Mouse (Mus musculus) spleen, postnatal 4 days (tissue): ENCODE data around the gene Fabp1.

ENCODE experiments used
- DNase-seq, 2 experiments: peaks; one replicate each; pipeline ENCODE4 v3.0.0; 2022; ENCODE audit warnings: low spot score in 2 of 2

Gene Fabp1

DNA sequence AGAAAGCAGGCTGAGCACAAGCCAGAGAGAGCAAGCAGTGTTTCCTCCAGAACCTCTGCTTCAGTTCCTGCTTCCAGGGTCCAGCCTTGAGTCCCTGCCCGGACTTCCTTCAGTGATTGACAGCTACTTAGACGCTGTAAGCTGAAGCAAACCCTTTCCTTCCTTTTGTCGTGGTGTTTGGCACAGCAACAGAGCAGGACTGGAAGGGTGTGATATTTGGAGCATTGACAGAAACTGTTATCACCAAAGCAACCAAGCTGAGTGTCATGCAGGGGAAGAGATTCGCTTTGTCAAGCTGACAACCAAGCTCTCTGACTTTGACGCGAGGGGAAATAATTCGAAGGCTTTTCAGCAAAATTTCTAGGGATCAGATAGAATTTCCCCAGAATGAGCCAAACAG lies 12.3 kb downstream of the Fabp1 start:
- DNase-seq: no peak

DNA sequence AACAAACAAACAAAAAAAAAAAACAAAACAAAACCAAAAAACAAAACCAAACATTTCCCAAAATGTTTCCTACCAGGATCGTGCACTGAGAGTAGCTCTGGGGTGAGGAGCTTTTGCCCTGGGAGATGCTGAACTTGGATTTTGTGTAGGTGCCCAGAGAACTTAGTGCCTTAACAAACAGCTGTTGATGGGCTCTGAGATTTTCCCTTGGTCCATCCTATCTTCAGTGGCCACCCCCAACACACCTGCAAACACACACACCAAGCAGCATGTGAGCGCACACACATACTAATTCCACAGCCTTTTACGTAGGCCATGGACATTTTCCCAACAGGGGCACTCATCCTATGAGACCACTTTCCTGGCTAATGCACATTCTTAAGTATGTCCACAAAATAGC lies 12.8 kb downstream of the Fabp1 start:
- DNase-seq: no peak

DNA sequence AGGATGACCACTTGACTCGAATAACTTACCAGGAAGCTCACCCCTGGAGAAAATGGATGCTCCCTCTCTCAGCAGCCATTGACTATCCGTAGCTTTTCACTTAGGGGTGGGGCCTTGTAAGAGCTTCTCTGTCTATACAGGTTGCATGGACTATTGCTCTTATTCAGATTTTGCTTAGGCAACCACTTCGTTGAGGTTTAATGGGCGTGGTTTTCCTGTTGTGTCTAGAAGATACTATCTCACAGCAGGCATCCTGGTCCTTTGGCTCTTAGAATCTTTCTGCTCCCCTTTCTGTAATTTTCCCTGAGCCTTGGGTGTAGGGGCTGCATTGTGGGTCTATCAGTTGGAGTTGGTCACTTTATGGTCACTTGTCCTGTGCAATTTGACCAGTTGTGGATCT lies 21.9 kb downstream of the Fabp1 start:
- no peak for DNase-seq

DNA sequence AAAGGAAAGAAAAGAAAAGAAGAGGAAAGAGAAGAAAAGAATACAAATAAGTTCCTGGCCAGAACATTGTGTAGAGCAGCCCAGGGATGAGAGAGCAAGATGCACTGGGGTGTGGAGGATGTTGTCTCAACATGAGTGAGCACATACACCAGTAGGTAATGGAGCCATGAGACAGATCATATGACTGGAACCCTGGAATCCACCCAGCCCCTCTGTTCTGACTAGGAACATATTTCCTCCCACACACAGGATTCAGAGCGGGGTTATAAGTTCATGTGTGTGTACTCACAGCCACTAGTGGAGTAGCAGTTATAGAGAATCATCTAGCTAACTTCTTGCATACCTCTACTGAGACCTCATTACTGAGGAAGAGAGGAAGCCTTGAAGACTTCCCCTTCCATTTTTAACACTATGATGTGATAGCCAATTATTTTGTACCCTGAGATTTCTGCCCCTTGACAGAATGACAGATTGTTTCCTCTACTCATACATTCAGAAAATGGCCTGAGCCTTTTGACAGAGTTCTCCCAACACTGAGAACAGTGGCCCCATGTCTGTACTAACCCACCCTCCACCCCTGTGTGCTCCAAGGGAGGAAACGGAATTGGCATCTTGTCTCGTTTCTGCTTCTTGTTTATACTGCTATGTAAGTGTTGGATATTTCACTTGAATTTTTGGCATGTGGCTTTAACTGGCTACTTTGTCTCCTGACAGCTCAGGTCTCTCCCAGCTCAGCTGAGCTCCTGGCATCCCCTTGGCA lies 24.7 kb downstream of the Fabp1 start:
- no peak for DNase-seq

DNA sequence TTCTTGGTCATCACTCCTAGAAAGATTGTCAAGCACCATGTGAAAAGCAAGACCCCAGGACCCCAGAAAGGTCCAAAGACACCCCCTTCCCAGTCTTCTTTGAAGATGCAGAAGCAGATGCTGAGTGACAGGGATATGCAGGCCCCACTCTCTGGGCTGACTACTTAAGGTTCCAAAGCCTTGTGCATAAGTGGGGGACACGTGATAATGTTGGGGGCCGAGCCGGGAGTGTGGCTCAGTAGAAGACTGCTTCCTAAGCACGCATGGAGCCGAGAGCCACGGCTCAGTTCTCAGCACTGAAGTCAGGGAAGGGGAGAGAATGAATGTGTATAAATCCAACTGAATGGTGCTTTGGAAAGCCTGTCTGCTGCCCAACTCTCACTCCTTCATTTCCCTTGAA lies 26.9 kb downstream of the Fabp1 start:
- DNase-seq: no peak

DNA sequence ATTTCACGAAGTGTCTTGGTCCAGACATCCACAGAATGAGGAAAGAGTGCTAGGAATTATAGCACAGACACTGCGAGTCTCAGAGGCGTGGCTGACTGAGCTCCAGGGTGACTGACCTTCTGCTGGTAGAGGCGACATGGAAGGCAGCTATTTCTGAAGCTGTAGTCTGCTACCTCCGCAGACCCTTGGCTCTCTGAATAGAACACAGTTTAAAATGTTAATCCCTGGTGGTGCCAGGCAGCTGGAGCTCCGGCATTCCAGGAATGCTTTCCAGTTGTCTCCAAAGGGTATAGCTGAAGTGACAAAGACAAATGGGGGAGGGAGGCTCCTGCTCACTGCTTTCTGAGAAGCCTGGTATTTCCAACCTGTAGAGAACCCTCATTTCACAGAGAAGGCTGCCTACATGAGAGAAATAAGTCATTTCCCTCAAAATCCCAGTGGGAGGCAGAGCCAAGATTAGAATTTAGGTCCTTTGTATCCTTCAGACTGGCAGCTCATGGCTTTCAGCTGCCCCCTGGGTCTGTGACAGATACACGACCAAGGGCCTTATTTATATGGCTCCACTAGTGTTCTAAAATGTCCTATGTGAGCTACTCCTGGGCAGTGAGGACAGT lies 27.6 kb downstream of the Fabp1 start:
- DNase-seq: no peak

DNA sequence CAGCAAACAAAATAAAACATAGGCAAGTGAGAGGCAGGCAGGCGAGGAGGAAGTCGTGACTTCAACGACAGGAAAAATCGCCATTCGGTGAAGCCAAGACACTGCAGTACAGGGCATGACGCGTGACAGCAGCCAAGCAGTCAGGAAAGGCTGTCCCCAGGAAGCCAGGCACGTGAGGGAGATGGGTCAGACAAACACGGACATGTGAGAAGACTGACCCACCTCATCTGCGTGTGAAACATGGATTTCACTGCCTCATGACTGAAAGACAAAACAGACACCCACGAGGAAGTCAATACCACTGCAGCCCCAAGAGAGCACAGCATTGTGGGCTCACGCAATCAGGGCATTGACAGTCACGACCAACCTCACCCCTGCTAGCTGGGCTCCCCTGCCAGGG lies 35.5 kb downstream of the Fabp1 start:
- no peak for DNase-seq

DNA sequence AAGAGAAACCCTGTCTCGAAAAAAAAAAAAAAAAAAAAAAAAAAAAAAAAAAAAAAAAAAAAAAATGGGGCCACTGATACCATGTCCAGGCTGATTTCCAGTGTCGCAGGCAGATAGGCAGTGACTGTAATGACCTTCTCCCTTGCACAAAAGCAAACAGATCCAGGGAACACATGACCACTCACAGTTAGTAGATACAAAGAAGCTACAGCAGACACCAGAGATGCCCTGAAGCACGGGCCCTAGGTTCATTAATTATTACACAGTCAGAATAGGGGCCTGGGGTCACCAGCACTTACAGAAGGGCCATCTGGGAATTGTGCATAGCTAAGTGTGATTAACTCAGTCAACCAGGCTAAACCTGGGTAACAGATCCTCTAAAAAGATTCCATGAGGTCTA lies 36.3 kb downstream of the Fabp1 start:
- DNase-seq: no peak

DNA sequence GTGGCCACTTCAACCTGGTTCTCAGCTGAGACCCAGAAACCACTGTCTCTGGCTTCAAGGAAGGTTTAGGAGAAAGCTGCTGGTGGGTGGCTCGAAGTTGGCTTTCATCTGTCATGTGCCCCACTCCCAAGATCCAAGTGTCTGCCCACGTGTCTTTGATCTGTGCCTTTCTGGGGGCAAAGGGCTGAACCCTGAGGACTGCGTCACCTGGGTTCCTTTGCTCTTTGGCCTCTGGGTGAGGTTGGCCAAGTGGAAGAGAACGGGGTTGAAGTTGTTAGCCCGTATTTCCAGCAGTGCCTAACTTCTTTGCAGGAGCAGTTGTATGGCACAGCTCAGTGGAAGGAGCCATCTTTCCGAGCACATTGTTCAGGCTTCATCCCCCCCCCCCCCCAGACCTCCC lies 36.9 kb downstream of the Fabp1 start:
- DNase-seq: no peak

DNA sequence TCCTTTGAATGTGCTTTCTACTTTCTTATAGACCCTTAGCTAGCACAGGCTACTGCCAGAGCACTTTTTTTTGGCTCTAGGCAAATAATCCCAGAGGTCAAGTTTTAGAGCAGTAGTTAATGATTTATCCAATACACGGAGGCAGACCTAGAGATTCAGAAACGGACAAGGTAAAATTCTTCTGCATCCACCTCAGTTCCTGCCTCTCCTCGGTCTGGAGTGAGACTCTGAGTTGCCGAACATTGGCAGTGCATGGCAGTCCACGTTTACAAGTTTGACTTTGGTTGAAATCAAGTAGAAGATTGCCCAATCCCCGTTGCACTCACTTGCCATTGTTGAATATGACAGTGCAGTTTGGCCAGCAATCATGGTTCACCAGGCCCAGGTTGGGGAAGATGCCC lies 37.4 kb downstream of the Fabp1 start:
- DNase-seq: no peak

DNA sequence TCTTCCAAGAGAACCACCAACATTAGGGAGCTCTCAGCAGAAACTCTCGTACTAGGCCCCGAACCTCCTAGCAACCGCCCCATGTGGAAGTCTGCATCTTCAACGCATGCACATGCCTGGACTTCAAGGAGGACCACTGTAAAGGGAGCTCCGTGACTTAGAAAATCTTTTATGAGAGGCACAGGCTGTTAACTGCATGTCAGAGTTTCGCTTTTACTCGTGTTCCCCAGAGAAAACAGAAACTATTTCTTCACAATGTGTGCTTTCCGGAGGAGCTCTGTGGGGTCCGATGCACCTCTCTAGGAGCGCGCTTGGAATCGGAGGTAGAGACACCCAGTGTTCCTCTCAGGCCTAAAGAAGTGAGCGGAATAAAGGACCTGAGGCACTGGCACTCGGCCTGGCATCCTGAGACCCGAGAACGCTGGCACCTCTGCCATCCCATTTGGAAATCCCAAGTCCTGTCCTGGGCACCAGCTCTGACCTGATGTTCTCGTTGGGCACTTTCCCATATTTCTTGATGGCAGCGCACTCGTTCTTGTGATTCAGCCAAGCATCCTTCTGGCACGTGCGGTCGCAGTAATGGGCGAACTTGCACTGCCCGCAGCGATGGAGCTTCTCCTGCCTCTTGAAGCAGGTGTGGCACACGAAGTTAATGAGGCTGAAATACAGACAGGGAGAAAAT lies 39.6 kb downstream of the Fabp1 start:
- DNase-seq: no peak

DNA sequence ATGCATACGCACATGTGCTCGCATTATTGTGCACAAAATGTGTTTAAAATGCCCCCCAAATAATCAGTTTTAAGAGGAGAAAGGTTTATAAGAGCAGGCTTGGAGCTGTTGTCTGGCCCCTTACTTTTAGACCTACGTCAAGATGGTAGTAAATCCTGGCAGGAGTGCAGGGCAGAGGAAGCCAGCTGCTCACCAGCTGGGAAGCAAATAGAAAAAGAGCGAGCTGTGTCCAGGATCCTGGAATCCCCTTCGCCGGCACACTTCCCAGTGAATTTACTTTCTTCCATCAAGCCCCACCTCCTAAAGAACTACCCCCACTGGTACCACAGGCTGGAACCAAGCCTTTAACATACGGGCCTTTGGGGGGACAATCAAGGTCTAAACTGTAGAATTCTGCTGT lies 41.2 kb downstream of the Fabp1 start:
- DNase-seq: no peak

DNA sequence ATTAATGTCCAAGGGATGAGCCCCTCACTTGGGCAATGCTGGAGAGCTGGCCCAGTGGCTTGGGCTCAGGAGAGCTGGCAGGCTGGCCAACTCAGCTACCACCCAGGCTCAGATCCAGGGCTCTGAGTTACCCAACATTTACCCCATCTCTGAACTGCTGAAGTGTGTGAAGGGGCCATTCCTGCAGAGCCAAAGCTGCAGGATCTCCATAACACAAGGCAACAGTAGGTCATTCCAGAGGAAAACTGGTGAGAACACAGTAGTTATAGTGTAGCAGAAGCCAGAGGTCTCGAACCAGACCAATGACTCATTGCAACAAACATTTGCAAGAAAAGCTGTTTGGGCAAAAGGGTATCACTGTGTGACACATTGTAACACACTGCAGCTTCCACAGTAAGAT lies 43.2 kb downstream of the Fabp1 start:
- no peak for DNase-seq

DNA sequence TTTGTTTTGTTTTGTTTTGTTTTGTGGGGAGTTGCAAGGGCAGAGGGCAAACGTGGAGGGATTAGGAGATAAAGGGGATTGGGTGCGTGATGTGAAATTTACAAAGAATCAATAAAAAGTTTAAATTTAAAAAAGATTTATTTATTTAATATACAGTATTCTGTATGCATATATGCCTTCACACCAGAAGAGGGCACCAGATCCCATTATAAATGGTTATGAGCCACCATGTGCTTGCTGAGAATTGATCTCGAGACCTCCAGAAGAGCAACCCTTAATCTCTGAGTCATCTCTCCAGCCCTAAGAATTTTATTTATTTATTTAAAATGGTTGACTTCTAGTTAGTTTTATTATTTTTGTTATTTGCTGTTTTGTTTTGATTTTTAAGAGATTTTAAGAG lies 43.6 kb downstream of the Fabp1 start:
- DNase-seq: no peak

DNA sequence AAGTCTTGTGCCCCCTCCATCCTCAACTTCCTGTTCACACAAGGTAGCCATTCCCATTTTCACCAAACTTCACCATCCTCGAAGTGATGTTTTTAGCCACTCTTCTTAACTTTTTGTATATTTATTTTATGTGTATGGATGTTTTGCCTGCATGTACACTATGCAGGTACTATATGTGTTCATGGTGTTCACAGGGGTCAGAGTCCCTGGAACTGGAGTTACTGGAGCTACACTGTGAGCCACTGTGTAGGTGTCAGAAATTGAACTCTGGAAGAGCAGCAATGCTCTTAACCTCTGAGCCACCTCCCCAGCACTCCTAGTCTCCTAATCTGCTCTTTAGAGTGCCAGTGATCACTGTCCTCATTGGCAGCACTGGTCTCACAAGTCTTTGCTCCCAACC lies 48.8 kb downstream of the Fabp1 start:
- no peak for DNase-seq

DNA sequence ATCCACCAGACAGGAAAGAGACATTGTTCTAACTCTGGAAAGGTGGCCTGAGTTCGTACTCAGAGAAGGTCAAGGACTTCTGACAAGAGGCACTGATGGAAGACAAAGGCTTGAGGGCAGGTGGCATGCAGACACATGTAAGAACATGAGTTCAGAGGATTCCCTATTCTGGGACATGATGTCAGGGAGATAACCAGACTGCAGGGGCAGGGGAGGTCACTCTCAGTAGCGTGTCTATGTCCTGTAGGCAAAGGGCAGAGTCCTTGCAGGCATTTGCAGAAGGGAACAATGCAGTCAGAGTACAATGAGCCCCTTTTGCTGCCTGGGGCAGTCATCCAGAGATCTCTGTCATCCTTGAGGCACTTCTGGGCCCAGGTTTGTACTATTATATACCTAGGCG lies 50.0 kb downstream of the Fabp1 start:
- no peak for DNase-seq

DNA sequence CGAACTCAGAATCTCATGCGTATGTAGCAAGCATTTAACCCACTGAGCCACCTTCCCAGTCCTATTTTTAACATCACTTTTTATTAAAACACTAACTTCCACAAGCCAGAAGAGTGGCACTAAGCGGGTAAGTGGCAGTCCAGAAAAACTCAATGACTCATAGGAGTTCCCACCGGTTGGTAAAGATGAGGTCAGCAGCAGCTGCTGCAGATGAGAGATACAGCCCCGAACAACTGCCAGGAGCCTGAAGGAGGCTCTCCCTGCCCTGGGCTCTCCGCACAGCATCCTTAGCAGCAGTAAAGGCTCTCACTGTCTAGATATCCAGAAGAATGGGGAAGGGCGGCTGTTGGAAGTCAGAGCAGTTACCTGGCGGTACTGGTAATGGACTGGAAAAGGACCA lies 51.3 kb downstream of the Fabp1 start:
- DNase-seq: no peak

DNA sequence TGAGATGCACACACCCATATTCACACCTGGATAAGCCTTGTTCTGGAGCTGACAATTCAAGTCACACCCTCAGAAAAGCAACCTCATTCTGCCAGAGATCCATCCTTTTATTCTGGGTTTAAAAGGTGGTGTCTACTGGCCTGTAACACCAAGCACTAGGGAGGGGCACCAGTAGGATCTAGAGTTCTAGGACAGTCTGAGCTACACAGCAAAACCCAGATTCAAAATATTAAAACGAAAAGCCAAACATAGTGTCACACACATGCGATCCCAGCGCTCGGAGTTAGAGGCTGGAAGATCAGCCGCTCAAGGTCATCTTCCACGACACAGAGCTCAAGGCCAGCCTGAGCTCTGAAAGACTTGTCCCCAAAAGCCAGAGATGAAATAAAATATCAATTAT lies 54.8 kb downstream of the Fabp1 start:
- no peak for DNase-seq
